Mouse (Mus musculus): ENCODE measurements around the gene Siah2.

DNA sequence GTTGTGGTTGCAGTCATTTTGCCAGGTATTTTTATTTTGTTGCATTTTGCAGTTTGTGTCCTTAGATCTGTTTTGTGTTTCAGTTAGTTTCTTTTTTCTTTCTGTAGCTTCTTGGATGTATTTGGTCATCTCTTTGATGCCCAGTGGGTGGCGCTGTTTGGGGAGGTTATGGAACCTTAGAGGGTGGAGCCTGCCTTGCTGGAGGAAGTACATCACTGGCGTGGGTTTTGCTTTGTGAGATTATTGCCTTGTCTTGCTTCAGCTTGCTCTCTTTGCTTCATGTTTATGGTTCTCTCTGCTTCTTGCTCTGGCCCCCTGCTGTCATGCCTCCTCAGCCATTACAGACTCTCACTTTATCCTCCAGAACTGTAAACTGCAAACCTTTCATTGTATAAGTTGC, 34.8 kb downstream of the Siah2 start:
- TF ChIP-seq CTCF (IDR thresholded peaks at IDR 0.05; ENCODE audit: extremely low read depth, insufficient read depth, low read length) (peak; percentile 32; the same call in 1 of the 2 replicates), POLR2A (IDR thresholded peaks at IDR 0.05; ENCODE audit: extremely low read depth, insufficient read depth, low read length) (no peak)
